Mouse (Mus musculus) neural tube, embryonic 13.5 days (tissue): ENCODE data around the gene Mtmr2. TPM values are rescaled to one million over a fixed set of nuclear protein-coding genes. Genes with fewer than 3 reads are reported as not detected.
"Not testable (repeated sequence)": the region's sequence is repeated elsewhere in the genome, so short reads cannot be mapped to it uniquely, and the experiment has no call there.

Experiments used
- ATAC-seq: fragments of 200-750 bp; cut with Nextera tagmentation; 2 replicates; pipeline ENCODE4 v1.8.0; 2017; ENCODE audit warnings: low read depth, mild to moderate bottlenecking, moderate TSS enrichment, moderate library complexity
- H3K27ac ChIP-seq: fragments of 300-500 bp; sonication (generic); replicated peaks from 2 replicates; pipeline ENCODE4 v1.5.1; 2015; ENCODE audit warnings: moderate library complexity, mild to moderate bottlenecking, inconsistent platforms
- H3K27me3 ChIP-seq: fragments of 300-500 bp; sonication (generic); 2 replicates; pipeline ENCODE4 v1.6.1; 2015; ENCODE audit warnings: mild to moderate bottlenecking, inconsistent platforms
- H3K36me3 ChIP-seq: fragments of 300-500 bp; sonication (generic); 2 replicates; pipeline ENCODE4 v1.6.1; 2015; ENCODE audit warnings: mild to moderate bottlenecking, inconsistent platforms
- H3K4me1 ChIP-seq: fragments of 300-500 bp; sonication (generic); replicated peaks from 2 replicates; pipeline ENCODE4 v1.6.1; 2015; ENCODE audit warnings: inconsistent platforms
- H3K4me2 ChIP-seq: fragments of 300-500 bp; sonication (generic); 2 replicates; pipeline ENCODE4 v1.6.1; 2015; ENCODE audit warnings: inconsistent platforms, mild to moderate bottlenecking, moderate library complexity
- H3K4me3 ChIP-seq: fragments of 300-500 bp; sonication (generic); 2 replicates; pipeline ENCODE4 v1.5.1; 2015; ENCODE audit warnings: mild to moderate bottlenecking, inconsistent platforms
- H3K9ac ChIP-seq: fragments of 300-500 bp; sonication (generic); 2 replicates; pipeline ENCODE4 v1.6.1; 2015; ENCODE audit warnings: moderate library complexity, mild to moderate bottlenecking, inconsistent platforms
- H3K9me3 ChIP-seq: fragments of 300-500 bp; sonication (generic); 2 replicates; pipeline ENCODE4 v1.6.1; 2016; ENCODE audit warnings: inconsistent platforms
- WGBS: fragments of 180-500 bp; shearing (Covaris S2); methylation state at CpG from one replicate; pipeline ENCODE4 v1.1.7; 2015; 5-methylcytosine and 5-hydroxymethylcytosine counted together
- polyA plus RNA-seq: library from polyadenylated mRNA; unstranded; fragments of >200 nt; fragmentation: Nextera tagmentation; extraction: Ambion mirVana; gene quantifications from 2 replicates; pipeline ENCODE4 v1.2.1, GENCODE M21; 2015

Gene Mtmr2
- polyA plus RNA-seq, 1 experiment from 2014 or later: 56.5 TPM

- no peak overlapping the region for H3K4me3 ChIP-seq
- ATAC-seq: no peak
- no peaks in the 10 kb centered on the region for H3K36me3 ChIP-seq
- no peak overlapping the region for H3K27ac ChIP-seq
- 0 out of 2 replicates have a peak, but pooled peaks cover 5% of the 10 kb centered on the region for H3K9me3 ChIP-seq
- H3K4me2 ChIP-seq: no peak overlapping the region
- no peak overlapping the region for H3K9ac ChIP-seq
- WGBS: 75% methylated on average over 4 of the region's 4 CpGs
- peaks cover 20% of the 10 kb centered on the region for H3K4me1 ChIP-seq
- H3K27me3 ChIP-seq: no peaks in the 10 kb centered on the region
Observed at GRCm38 (mm10) chr9:13752543-13752942, 4.3 kb downstream of the Mtmr2 start.

- no peak overlapping the region for H3K4me2 ChIP-seq
- no peak overlapping the region for H3K27ac ChIP-seq
- ATAC-seq: no peak
- peaks cover 6% of the 10 kb centered on the region; the same call in 1 of the 2 replicates for H3K9me3 ChIP-seq
- H3K4me3 ChIP-seq: no peak overlapping the region
- H3K36me3 ChIP-seq: peaks cover 4% of the 10 kb centered on the region
- H3K27me3 ChIP-seq: no peaks in the 10 kb centered on the region
- H3K4me1 ChIP-seq: peaks cover 3% of the 10 kb centered on the region; the same call in 1 of the 2 replicates
- 96% methylated on average over 3 of the region's 3 CpGs for WGBS
- H3K9ac ChIP-seq: no peak overlapping the region
Observed at GRCm38 (mm10) chr9:13760430-13760829, 12.2 kb downstream of the Mtmr2 start.

- Histone ChIP-seq H3K9ac (no peak overlapping the region), H3K4me2 (no peak overlapping the region), H3K27ac (no peak overlapping the region), H3K4me3 (no peak overlapping the region), H3K9me3 (no peaks in the 10 kb centered on the region), H3K36me3 (no peaks in the 10 kb centered on the region), H3K27me3 (no peaks in the 10 kb centered on the region), H3K4me1 (peaks cover 10% of the 10 kb centered on the region)
- WGBS: 77% methylated on average over 2 of the region's 2 CpGs
- ATAC-seq: no peak
Observed at GRCm38 (mm10) chr9:13765624-13766023, 17.4 kb downstream of the Mtmr2 start.

DNA sequence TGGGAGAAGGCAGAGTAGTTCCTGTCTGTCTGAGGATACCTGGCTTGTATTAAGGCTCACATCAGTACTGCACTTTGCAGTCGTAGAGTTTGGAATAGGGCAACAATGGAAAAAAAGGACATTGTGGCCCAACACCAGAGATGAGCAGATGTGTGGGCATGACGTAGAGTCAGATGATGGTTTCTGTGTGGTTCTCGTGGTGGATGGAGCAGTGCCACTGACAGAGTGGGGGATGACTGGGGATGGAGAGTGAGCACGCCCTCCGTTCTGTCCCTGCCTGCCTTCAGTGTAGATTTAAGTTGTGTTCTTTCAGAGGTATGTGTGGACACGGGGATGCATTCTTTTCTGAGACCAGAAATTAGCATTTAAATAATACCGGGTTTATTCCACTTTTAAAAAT is 18.4 kb downstream of the Mtmr2 start:
- no peak for ATAC-seq
- Histone ChIP-seq H3K36me3 (no peaks in the 10 kb centered on the region), H3K27ac (0 out of 2 replicates have a peak overlapping the region, but pooled peaks have one; percentile 13), H3K27me3 (no peaks in the 10 kb centered on the region), H3K9me3 (no peaks in the 10 kb centered on the region), H3K4me3 (no peak overlapping the region), H3K4me2 (no peak overlapping the region), H3K9ac (no peak overlapping the region), H3K4me1 (peaks cover 10% of the 10 kb centered on the region)
- WGBS: 85% methylated on average over 7 of the region's 7 CpGs

DNA sequence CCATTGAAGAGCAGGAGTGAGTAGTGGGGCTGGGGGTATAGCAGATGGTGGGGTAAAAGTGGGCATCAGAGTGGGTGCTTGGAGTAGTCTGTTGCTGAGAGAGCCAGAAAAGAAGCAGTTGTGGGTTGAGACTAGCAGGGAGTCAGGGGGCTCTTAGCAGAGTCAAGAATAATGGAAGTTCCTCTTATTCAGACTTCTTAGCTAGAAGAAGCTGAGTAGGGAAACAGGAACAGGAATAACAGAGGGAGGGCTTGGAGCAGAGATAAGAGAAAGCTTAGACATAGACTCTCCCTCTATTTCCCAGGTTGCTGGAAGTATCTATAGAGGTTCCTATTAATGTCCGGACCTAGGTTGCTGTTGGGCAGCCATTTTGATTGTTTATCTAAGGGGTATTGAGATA is 26.5 kb downstream of the Mtmr2 start:
- no peak overlapping the region for H3K4me3 ChIP-seq
- H3K9ac ChIP-seq: no peak overlapping the region
- ATAC-seq: no peak
- no peaks in the 10 kb centered on the region for H3K9me3 ChIP-seq
- H3K36me3 ChIP-seq: no peaks in the 10 kb centered on the region
- WGBS: 91% methylated on average over 1 of the region's 1 CpGs
- no peaks in the 10 kb centered on the region for H3K27me3 ChIP-seq
- H3K4me2 ChIP-seq: no peak overlapping the region
- H3K4me1 ChIP-seq: peaks cover 5% of the 10 kb centered on the region; the same call in 1 of the 2 replicates
- no peak overlapping the region for H3K27ac ChIP-seq

GRCm38 (mm10) chr9:13781985-13782384 is 33.8 kb downstream of the Mtmr2 start:
- H3K4me1 ChIP-seq: no peaks in the 10 kb centered on the region
- ATAC-seq: no peak
- no peak overlapping the region for H3K4me3 ChIP-seq
- H3K9me3 ChIP-seq: no peaks in the 10 kb centered on the region
- no peak overlapping the region for H3K9ac ChIP-seq
- no peak overlapping the region for H3K4me2 ChIP-seq
- H3K27me3 ChIP-seq: no peaks in the 10 kb centered on the region
- H3K36me3 ChIP-seq: peaks cover 26% of the 10 kb centered on the region
- H3K27ac ChIP-seq: no peak overlapping the region
- WGBS: 96% methylated on average over 1 of the region's 1 CpGs

DNA sequence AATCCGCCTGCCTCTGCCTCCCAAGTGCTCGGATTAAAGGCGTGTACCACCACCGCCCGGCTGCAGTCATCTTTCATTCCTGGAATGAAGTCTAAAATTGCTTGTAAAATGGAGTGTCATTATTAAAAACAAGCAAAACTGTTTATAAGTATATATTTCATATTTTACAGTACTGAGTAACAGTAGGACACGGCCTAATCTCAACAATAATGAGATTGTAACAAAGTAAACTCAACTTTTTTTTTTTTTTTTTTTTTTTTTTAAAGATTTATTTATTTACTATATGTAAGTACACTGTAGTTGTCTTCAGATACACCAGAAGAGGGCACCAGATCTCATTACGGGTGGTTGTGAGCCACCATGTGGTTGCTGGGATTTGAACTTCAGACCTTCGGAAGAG is 42.7 kb downstream of the Mtmr2 start:
- H3K9ac ChIP-seq, H3K27ac ChIP-seq, H3K4me1 ChIP-seq, ATAC-seq, H3K9me3 ChIP-seq, H3K4me2 ChIP-seq, H3K4me3 ChIP-seq, H3K27me3 ChIP-seq: not testable (repeated sequence)
- H3K36me3 ChIP-seq: peaks cover 61% of the 10 kb centered on the region
- 98% methylated on average over 8 of the region's 8 CpGs for WGBS

DNA sequence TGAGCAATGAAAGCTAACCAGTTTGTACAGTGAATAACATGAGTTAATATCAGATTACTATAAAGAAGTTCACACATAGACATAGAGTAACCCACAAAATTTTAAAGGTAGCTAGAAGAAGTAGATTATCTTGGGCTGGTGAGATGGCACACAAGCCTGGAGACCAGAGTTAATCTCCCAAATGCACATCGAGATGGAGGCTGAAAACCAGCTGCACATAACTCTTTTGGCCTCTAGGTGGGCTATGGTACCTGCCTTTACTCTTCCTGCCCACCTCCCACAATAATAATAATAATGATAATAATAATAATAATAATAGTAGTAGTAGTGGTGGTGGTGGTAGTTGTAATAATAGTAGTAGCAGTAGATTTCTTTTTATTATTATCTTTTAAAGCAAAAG is 46.1 kb downstream of the Mtmr2 start:
- WGBS: 90% methylated on average over 1 of the region's 1 CpGs
- H3K36me3 ChIP-seq: peaks cover 56% of the 10 kb centered on the region
- no peak for ATAC-seq

GRCm38 (mm10) chr9:13794756-13795155 is 46.5 kb downstream of the Mtmr2 start:
- Histone ChIP-seq H3K4me2 (no peak overlapping the region), H3K4me3 (no peak overlapping the region), H3K27ac (no peak overlapping the region), H3K4me1 (no peaks in the 10 kb centered on the region), H3K27me3 (no peaks in the 10 kb centered on the region), H3K36me3 (peaks cover 56% of the 10 kb centered on the region), H3K9me3 (no peaks in the 10 kb centered on the region), H3K9ac (no peak overlapping the region)
- no peak for ATAC-seq
- 90% methylated on average over 2 of the region's 2 CpGs for WGBS

More for the DNA sequence above, 46.1 kb downstream of the Mtmr2 start:
- H3K4me2 ChIP-seq: no peak overlapping the region
- no peaks in the 10 kb centered on the region for H3K4me1 ChIP-seq
- no peak overlapping the region for H3K9ac ChIP-seq
- H3K27me3 ChIP-seq: no peaks in the 10 kb centered on the region
- no peaks in the 10 kb centered on the region for H3K9me3 ChIP-seq
- no peak overlapping the region for H3K27ac ChIP-seq
- H3K4me3 ChIP-seq: no peak overlapping the region

DNA sequence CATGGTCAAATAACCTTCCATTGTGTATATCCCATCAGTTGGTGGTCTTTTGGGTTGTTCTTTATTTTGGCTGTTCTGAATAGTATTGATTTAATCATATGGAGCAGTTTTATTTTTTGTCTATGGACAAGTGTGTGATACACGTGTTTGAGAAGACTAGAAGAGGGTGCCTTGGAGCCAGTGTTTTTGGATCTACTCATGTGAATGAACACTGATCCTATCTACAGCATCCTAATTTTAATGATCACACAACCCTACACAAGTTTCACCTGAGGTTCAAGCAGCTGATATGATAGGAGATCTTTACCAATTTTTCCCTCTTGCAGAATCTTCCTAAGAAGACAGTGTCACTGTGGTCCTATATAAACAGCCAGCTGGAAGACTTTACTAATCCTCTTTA is 56.3 kb downstream of the Mtmr2 start:
- no peaks in the 10 kb centered on the region for H3K4me1 ChIP-seq
- no peak overlapping the region for H3K27ac ChIP-seq
- H3K9me3 ChIP-seq: no peaks in the 10 kb centered on the region
- 80% methylated on average over 1 of the region's 1 CpGs for WGBS
- no peak overlapping the region for H3K4me3 ChIP-seq
- no peak overlapping the region for H3K4me2 ChIP-seq
- no peak overlapping the region for H3K9ac ChIP-seq
- H3K36me3 ChIP-seq: peaks cover 72% of the 10 kb centered on the region
- no peaks in the 10 kb centered on the region for H3K27me3 ChIP-seq
- no peak for ATAC-seq

DNA sequence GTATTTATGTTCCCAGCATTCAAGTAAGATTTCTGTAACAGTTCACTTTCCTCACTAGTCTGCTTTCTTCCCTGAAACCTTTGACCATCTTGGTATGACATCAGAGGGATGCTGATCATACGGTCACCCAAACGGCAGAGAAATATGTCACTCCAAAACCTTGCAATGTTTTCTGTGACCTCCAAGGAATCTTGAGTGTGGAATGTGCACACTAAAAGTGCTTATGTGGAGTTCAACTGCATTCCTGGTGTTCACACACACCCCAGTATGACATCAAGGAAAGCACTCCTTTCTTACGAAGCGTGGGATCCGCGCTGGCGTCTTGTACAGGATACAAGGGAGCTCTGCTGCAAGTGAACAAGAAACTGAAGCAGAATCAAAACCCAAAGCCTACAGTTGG is 58.6 kb downstream of the Mtmr2 start:
- no peak overlapping the region for H3K4me3 ChIP-seq
- H3K4me2 ChIP-seq: no peak overlapping the region
- H3K9ac ChIP-seq: no peak overlapping the region
- no peaks in the 10 kb centered on the region for H3K4me1 ChIP-seq
- H3K27ac ChIP-seq: no peak overlapping the region
- no peaks in the 10 kb centered on the region for H3K27me3 ChIP-seq
- H3K36me3 ChIP-seq: peaks cover 79% of the 10 kb centered on the region
- WGBS: 93% methylated on average over 7 of the region's 7 CpGs
- H3K9me3 ChIP-seq: no peaks in the 10 kb centered on the region
- ATAC-seq: no peak

- no peak for ATAC-seq
- Histone ChIP-seq H3K9me3 (no peaks in the 10 kb centered on the region), H3K4me2 (no peak overlapping the region), H3K27me3 (no peaks in the 10 kb centered on the region), H3K4me3 (no peak overlapping the region), H3K9ac (no peak overlapping the region), H3K27ac (no peak overlapping the region), H3K36me3 (peaks cover 81% of the 10 kb centered on the region), H3K4me1 (no peaks in the 10 kb centered on the region)
- 90% methylated on average over 5 of the region's 5 CpGs for WGBS
Observed at GRCm38 (mm10) chr9:13807657-13808056, 59.4 kb downstream of the Mtmr2 start.

- H3K36me3 ChIP-seq: peaks cover 76% of the 10 kb centered on the region
- H3K4me1 ChIP-seq: no peaks in the 10 kb centered on the region
- no peak overlapping the region for H3K9ac ChIP-seq
- H3K9me3 ChIP-seq: no peaks in the 10 kb centered on the region
- no peak overlapping the region for H3K27ac ChIP-seq
- no peak for ATAC-seq
- H3K4me3 ChIP-seq: no peak overlapping the region
- H3K27me3 ChIP-seq: no peaks in the 10 kb centered on the region
- no peak overlapping the region for H3K4me2 ChIP-seq
Observed at GRCm38 (mm10) chr9:13809937-13810336, 61.7 kb downstream of the Mtmr2 start.
